Mouse (Mus musculus) right cerebral cortex, postnatal 25 days (tissue): Measurements from ENCODE around the gene Slc13a5.

Source experiments
- DNase-seq: peaks from one replicate; pipeline ENCODE4 v3.0.0; 2022

Gene Slc13a5

GRCm38 (mm10) chr11:72266960-72267560 lies at the start of gene Slc13a5:
Slc13a5 (minus strand) TSS chr11:72267222.
- DNase-seq, result no peak

- DNase-seq, result peak; percentile 68
Measured at GRCm38 (mm10) chr11:72314151-72314895, 47.3 kb upstream of the Slc13a5 start, which contains the start of gene Fbxo39. Fbxo39 (plus strand) TSS chr11:72314444.

GRCm38 (mm10) chr11:72311355-72312001 lies 44.5 kb upstream of the Slc13a5 start:
- DNase-seq, result no peak

GRCm38 (mm10) chr11:72310491-72310890 lies 43.5 kb upstream of the Slc13a5 start:
- no peak for DNase-seq

- DNase-seq, result no peak
Measured at GRCm38 (mm10) chr11:72308982-72309381, 42.0 kb upstream of the Slc13a5 start.

- no peak for DNase-seq
Measured at GRCm38 (mm10) chr11:72307461-72307860, 40.4 kb upstream of the Slc13a5 start.

- DNase-seq, result peak; percentile 38
Measured at GRCm38 (mm10) chr11:72302230-72302629, 35.2 kb upstream of the Slc13a5 start.

GRCm38 (mm10) chr11:72301334-72301733 lies 34.3 kb upstream of the Slc13a5 start, which contains the start of gene Xaf1:
Xaf1 (plus strand) TSS chr11:72301629.
- DNase-seq, result no peak

- DNase-seq, result no peak
Measured at GRCm38 (mm10) chr11:72293116-72293515, 26.1 kb upstream of the Slc13a5 start.

- no peak for DNase-seq
Measured at GRCm38 (mm10) chr11:72287543-72287942, 20.5 kb upstream of the Slc13a5 start.

GRCm38 (mm10) chr11:72287126-72287525 lies 20.1 kb upstream of the Slc13a5 start:
- no peak for DNase-seq

- no peak for DNase-seq
Measured at GRCm38 (mm10) chr11:72286651-72287050, 19.6 kb upstream of the Slc13a5 start.

GRCm38 (mm10) chr11:72285971-72286480 lies 19.0 kb upstream of the Slc13a5 start:
- no peak for DNase-seq

GRCm38 (mm10) chr11:72284532-72285182 lies 17.6 kb upstream of the Slc13a5 start:
- DNase-seq, result no peak

- DNase-seq, result no peak
Measured at GRCm38 (mm10) chr11:72283486-72284224, 16.6 kb upstream of the Slc13a5 start.

GRCm38 (mm10) chr11:72281852-72282400 lies 14.9 kb upstream of the Slc13a5 start:
- DNase-seq, result no peak

- DNase-seq, result no peak
Measured at GRCm38 (mm10) chr11:72281143-72281851, 14.3 kb upstream of the Slc13a5 start.

- DNase-seq, result no peak
Measured at GRCm38 (mm10) chr11:72273341-72273740, 6.3 kb upstream of the Slc13a5 start.

- no peak for DNase-seq
Measured at GRCm38 (mm10) chr11:72271761-72272160, 4.7 kb upstream of the Slc13a5 start.

GRCm38 (mm10) chr11:72266207-72266959 lies 639 bp downstream of the Slc13a5 start:
- DNase-seq, result peak; percentile 42

- DNase-seq, result peak; percentile 45
Measured at GRCm38 (mm10) chr11:72265483-72265882, 1.5 kb downstream of the Slc13a5 start.
